Mouse (Mus musculus) brain, embryonic 14.5 days (tissue): ENCODE results near the gene Fibp. TPM values are rescaled to one million over a fixed set of nuclear protein-coding genes. Genes with fewer than 3 reads are reported as not detected.
"Not testable (repeated sequence)": the region's sequence is repeated elsewhere in the genome, so short reads cannot be mapped to it uniquely, and the experiment has no call there.

Source experiments
- DNase-seq: peaks from one replicate; pipeline ENCODE4 v3.0.0-alpha.2; 2011; ENCODE audit warnings: low read depth
- CTCF ChIP-seq: fragments of 200-500 bp; IDR thresholded peaks from 2 replicates; pipeline ENCODE4 v1.5.1; 2012; ENCODE audit warnings: inconsistent platforms, mild to moderate bottlenecking, moderate library complexity, borderline replicate concordance; ENCODE audit not compliant: insufficient read depth, insufficient read length; ENCODE audit errors: extremely low read depth
- POLR2A ChIP-seq: fragments of 200-500 bp; IDR thresholded peaks from 2 replicates; pipeline ENCODE4 v1.6.1; 2012; ENCODE audit warnings: mild to moderate bottlenecking, inconsistent platforms, borderline replicate concordance; ENCODE audit not compliant: poor library complexity, insufficient read depth, insufficient read length, severe bottlenecking; ENCODE audit errors: extremely low read depth
- polyA plus RNA-seq: library from polyadenylated mRNA; depleted of rRNA; stranded (reverse); fragments of >200 nt; gene quantifications from 2 replicates; pipeline ENCODE4 v1.2.3, GENCODE M21; 2012

Fibp gene
- polyA plus RNA-seq, 1 experiment, result 179 TPM

DNA sequence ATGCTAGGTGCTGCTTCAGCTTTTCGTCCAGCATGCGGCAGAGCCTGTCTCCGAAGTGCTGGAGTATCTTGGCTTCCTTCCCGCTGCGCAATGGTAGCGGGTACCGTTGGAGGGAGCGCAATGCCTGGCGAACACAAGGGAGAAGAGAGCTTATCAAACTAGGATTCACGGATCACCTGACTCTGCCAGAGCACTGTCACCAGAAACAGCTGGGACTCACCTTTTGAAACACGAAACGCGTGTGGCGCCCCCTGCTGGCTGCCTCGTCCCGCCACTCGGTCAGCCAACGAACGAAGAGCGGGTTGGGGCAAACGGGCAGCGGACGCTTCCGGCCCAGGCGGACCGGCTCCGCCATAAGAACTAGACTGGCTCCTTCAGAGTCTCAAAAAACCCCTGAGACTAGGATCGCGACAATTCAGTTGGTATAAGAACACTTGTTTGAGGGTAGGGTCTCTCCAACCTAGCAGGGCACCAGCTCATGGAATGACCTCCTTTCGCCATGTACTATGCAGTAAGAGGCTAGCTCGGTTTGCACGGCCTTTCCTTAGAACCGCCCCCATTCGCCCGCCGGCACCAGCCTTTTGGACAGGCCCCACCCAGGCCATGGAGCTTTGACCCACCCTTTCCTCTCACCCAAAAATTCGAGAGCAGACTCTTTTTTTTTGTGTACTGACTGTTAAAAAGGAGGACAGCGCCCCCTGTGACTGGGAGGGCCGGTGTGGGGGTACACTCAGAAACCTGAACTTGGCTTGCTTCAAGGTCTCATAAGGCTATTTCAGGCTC is 27.5 kb downstream of the Fibp start, which contains the start of gene Mus81:
TSS of gene Mus81 (minus strand) at position 635 of the 783 bp plus-strand sequence.
- peak; percentile 97 for DNase-seq
- TF ChIP-seq CTCF (peak; percentile 89), POLR2A (peak; percentile 49; the same call in 1 of the 2 replicates)

DNA sequence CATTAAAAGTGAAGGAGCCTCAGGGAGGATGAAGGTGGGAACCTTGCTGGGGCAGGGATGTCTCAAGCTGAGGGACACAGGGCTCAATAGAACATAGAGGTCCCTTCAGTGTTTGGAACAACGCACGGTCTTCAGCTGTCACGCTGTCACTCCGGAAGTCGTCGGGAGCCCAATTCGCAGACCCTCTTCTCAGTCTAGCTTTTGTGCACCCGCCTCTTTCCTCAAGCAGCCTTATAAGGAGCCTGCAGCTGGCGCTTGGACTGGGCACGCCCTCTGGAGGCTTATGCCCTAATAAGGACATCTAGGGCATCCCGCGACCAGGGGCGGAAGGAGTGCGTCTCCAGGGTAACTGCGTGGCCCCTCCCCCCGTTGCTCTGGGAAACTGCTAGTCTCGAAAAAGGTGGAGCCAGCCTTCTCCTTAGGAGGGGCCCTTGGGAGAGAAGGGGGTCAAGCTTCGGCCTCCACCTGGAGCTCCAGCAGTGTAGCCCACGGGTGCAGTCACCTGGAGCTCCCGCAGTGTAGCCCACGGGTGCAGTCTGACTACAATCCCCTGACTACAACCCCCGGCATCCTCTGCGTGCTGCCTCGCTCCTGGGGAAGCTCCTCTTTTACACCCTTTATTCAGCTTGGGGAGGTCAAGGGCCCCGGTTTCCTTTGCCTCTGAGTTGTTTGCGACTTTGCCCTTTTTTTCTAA is 28.6 kb downstream of the Fibp start:
- peak; percentile 98 for DNase-seq
- TF ChIP-seq CTCF (peak; percentile 12; the same call in 1 of the 2 replicates), POLR2A (peak; percentile 45; the same call in 1 of the 2 replicates)

DNA sequence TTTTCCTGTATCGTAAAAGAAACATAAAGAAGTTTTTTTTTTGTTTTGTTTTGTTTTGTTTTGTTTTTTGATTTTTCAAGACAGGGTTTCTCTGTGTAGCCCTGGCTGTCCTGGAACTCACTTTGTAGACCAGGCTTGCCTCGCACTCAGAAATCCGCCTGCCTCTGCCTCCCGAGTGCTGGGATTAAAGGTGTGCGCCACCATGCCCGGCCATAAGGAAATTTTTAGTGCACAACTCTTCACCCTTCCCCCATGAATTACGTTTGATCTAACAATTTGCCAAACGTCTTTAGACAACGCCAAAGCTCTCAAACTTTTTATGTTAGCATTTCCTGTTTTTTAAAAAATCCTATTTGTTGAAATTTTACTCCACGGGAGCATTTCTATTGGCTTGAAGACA is 29.3 kb downstream of the Fibp start:
- not testable (repeated sequence) for DNase-seq

DNA sequence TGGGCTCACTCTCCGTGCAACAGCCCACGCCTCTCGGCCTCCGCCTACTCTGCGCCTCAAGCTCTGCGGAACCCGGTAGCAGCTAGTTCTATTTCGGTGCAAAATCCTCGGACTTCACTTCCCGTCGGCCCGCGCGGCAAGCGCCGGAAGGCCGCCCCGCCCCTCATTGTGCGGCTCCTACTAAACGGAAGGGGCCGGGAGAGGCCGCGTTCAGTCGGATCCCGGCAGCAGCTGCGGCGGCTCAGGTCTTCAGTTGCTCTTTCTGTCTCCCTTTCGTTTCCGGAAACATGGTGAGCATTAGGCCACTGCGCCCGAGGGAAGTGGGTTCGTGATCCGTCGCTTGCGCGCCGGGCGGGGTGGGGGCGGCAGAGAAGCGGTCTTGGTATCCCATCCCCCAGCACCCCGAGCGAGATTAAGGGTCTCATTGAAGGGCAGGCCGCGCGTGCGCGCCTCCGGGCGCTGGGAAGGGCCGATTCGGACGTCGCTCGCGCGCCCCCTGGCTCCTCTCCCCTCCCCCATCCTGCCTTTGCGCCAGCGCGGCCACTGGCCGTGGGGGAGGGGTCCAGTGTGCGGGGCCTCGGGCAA is 30.0 kb downstream of the Fibp start, which contains the start of gene Cfl1:
TSS of gene Cfl1 (plus strand) at position 143 of the 585 bp plus-strand sequence.
- DNase-seq, result peak; percentile 99
- TF ChIP-seq CTCF (no peak), POLR2A (peak; percentile 89)

DNA sequence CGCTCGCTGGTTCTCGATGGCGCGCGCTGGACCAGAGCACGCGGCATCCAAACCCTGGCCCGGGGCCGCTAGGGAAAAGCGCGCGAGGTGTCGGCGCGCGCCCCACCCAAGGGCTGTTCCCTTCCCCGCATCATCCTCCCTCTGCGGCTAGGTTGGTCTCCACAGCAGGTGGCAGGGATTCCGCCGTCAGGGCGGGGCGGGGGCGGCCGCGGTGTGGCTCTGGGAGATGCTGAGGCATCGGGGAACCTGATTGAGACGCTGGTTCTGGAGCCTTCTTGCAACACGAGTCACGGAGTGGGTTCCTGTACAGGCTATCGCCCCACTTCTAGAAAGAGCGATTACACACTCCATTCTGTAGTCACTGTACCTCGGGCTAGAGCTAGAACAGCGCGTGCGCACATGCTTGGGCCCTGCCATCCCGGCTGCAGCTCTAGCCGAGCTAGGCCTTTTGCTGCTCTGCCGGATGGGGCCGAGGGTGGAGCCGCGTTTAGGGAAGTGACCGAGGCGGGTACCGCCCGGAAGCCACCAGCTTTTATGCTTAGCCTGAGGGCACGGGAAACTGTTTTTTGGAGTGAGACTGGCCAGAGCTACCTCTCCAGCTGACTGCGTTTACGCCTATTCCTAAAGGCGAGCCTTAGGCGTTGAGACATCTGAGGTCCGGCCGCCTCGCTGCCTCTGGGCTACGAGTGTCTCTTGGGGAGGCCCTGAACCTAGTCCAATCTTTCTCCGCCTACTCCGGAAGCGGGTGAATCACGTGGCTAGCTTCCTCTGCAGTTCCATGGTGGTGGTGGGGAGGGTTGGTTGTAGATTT is 30.7 kb downstream of the Fibp start:
- DNase-seq, result peak; percentile 87
- TF ChIP-seq CTCF (no peak), POLR2A (no peak)

DNA sequence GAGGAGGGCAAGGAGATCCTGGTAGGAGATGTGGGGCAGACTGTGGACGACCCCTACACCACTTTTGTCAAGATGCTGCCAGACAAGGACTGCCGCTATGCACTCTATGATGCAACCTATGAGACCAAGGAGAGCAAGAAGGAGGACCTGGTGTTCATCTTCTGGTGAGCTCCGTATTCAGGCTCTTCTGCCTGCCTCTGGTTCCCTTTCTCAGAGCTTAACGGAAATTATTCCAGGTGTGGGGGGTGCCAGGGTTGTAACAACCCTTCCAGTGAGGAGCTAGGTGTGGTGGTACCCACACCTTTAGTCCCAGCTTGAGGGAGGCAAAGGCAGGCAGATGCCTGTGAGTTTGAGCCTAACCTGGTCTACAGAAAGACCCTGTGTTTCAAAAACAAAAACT is 32.2 kb downstream of the Fibp start:
- no peak for TF ChIP-seq CTCF
- TF ChIP-seq POLR2A, result no peak
- DNase-seq, result no peak

DNA sequence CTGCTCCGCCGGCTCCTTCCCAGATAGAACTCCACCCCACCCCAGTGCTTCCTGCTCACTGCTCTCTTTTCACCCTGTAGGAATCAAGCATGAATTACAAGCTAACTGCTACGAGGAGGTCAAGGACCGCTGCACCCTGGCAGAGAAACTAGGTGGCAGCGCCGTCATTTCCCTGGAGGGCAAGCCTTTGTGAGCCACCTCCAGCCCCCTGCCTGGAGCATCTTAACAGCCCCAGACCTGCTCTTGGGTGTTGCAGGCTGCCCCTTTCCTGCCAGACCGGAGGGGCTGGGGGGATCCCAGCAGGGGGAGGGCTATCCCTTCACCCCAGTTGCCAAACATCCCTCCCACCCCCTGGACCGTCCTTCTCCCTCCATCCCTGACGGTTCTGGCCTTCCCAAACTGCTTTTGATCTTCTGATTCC is 32.9 kb downstream of the Fibp start:
- DNase-seq, result not testable (repeated sequence)

DNA sequence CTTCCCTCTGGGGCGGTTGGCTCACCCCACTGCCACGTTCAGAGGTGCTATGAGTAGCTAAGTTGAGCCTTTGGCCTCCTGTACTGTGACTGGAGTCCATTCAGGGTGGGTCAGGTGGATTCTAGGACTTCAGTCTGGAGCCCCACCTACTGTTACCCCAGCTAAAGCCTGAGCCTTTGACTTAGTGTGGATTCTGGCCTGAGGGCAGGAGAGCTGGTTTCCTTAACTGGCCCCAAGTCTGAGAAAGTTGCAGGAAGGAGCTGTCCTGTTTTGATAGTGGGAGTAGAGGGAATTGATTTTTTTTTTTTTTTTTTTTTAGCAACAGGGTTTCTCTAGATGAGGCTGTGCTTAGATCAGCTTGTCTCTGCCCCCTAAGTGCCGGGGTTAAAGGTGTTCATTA is 33.9 kb downstream of the Fibp start:
- DNase-seq, result no peak
- TF ChIP-seq CTCF (no peak), POLR2A (no peak)

DNA sequence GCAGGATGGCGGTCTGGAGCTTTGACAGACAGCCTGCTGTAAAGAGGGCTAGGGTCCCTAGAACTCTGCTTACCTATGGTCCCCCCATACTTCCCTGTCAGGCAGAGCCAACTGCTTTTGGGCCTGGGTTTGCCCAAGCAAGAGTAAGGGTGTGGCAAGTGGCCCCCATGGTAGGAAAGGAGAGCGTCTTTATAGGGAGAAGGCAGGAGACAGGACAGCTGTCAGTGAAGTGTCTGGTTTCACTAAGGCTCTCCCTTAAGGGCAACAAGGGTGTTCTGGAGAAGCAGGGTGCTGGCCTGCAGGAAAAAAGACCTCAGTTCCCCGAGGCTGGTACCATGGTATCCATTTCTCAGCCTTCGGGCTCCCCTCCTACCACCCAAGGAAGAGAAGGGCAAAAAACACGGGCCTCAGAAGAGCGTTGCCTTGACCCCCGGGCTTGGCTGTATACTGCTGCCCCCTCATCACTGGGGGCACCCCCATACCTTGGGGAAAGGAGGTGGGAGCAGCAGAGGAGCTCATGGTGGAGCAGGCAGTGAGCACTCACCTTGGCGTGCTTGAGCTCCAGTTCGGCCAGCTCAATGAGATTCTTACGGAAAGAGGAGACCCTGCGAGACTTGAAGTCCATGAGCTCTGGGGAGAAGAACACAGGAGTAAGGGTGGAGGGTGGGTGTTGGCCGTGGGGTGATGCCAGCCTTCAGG is 35.1 kb downstream of the Fibp start:
- no peak for DNase-seq
- no peak for TF ChIP-seq POLR2A
- TF ChIP-seq CTCF, result no peak

DNA sequence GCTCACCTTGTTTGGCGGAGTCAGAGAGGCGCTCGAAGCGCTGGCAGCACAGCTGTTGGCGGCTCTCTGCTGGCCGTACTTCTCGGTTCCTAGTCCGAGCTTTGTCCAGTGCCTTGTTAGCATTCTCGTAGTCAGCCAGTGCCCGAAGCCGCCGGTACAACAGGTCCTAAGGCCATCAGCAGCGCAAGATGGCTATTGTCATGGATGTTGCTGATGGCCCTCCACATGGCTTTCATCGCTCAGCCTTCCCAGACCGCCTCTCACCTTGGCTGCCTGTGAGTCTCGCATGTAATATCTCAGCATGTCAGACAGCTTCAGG is 35.6 kb downstream of the Fibp start:
- no peak for DNase-seq
- TF ChIP-seq POLR2A (no peak), CTCF (no peak)
